Mouse (Mus musculus) lung, adult 2 months (tissue): ENCODE results near the gene Aimp2.

ENCODE experiments used
- CTCF ChIP-seq: fragments of 200-500 bp; IDR thresholded peaks from 2 replicates; pipeline ENCODE4 v1.5.1; 2011; ENCODE audit warnings: mild to moderate bottlenecking, low read length, control low read depth; ENCODE audit not compliant: insufficient read depth
- POLR2A ChIP-seq: fragments of 200-500 bp; IDR thresholded peaks from 2 replicates; pipeline ENCODE4 v1.6.1; 2011; ENCODE audit warnings: low read depth, mild to moderate bottlenecking, control low read depth, low read length, borderline replicate concordance; ENCODE audit errors: extremely low read depth

- TF ChIP-seq CTCF = no peak
- TF ChIP-seq POLR2A = no peak
Observed at GRCm38 (mm10) chr5:143893396-143893795, 16.3 kb downstream of the Aimp2 start.
